Mouse (Mus musculus) C2C12 (cell line): ENCODE measurements around the gene Wap. TPM values are rescaled to one million over a fixed set of nuclear protein-coding genes. Genes with fewer than 3 reads are reported as not detected.

ENCODE experiments used
- H3K27me3 ChIP-seq: one replicate; pipeline ENCODE4 v1.6.1; 2011; ENCODE audit not compliant: control insufficient read depth, insufficient read depth, insufficient read length
- H3K36me3 ChIP-seq: one replicate; pipeline ENCODE4 v1.6.1; 2011; ENCODE audit not compliant: control insufficient read depth, insufficient read depth
- H3K4me3 ChIP-seq: one replicate; pipeline ENCODE4 v1.5.1; 2011; ENCODE audit warnings: mild to moderate bottlenecking, control low read depth; ENCODE audit not compliant: poor library complexity, insufficient read depth, severe bottlenecking
- H3K79me2 ChIP-seq: one replicate; pipeline ENCODE4 v1.6.1; 2011; ENCODE audit not compliant: control insufficient read depth, insufficient read depth
- H3K79me3 ChIP-seq: one replicate; pipeline ENCODE4 v1.6.1; 2011; ENCODE audit warnings: low read depth, control low read depth
- H3ac ChIP-seq: one replicate; pipeline ENCODE3; 2011; ENCODE audit warnings: low read depth; ENCODE audit not compliant: control insufficient read depth, insufficient read length
- CEBPB ChIP-seq: IDR thresholded peaks from one replicate; pipeline ENCODE4 v1.6.1; 2011; ENCODE audit warnings: low read depth, mild to moderate bottlenecking, control low read depth, moderate library complexity
- CTCF ChIP-seq: IDR thresholded peaks from one replicate; pipeline ENCODE4 v1.5.1; 2011; ENCODE audit not compliant: control insufficient read depth, insufficient read depth, insufficient read length
- FOSL1 ChIP-seq: IDR thresholded peaks from one replicate; pipeline ENCODE4 v1.8.0; 2011; ENCODE audit warnings: mild to moderate bottlenecking, low read length; ENCODE audit not compliant: poor library complexity, insufficient read depth, severe bottlenecking
- MAX ChIP-seq: IDR thresholded peaks from one replicate; pipeline ENCODE4 v1.6.1; 2011; ENCODE audit warnings: mild to moderate bottlenecking, control low read depth
- MYOD1 ChIP-seq: IDR thresholded peaks from one replicate; pipeline ENCODE4 v1.6.1; 2011; ENCODE audit warnings: low read depth; ENCODE audit not compliant: control insufficient read depth, insufficient read length
- MYOG ChIP-seq: IDR thresholded peaks from one replicate; pipeline ENCODE4 v1.6.1; 2011; ENCODE audit not compliant: control insufficient read depth, insufficient read length; ENCODE audit errors: extremely low read depth
- USF1 ChIP-seq: IDR thresholded peaks from one replicate; pipeline ENCODE4 v1.6.1; 2011; ENCODE audit warnings: low read depth, mild to moderate bottlenecking, control low read depth, moderate library complexity
- polyA plus RNA-seq: library from polyadenylated mRNA; unstranded; fragments of >200 nt; fragmentation: generic; extraction: Trizol; gene quantifications from one replicate; pipeline ENCODE4 v1.2.1, GENCODE M21; 2012; ENCODE audit warnings: missing spikeins

Gene Wap
- polyA plus RNA-seq, 1 experiment = not detected

DNA sequence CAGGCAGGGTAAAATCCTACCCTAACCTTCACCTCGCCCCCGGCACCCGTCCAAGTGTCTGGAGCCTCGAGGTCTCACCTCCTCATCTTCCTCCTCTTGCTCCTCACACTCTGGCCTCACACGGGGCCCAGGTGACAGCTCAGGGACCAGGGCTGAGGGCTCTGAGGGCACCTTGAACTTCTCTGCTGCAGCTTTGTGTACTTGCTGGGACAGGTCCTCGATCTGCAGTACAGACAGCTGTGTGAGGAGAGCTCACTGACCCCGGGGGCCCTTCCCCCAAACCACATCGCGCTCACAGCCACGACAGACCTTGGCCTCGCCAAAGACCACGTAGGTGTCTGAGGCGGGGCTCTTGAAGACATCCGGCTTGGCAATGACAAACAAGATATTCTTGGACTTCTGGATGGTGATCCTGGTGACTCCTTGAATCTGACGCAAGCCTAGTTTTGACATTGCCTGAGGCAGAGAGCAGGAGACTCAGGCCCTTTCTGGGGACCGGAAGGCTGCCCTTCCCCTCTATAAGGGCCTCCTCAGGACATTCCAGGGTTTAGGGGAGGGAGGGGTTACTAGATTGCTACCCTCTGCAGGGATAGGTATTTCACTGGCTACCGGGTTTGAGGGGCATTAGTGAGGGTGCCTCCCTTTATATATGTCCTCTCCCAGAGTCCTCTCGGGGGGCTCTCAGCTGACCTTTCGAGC lies 40.1 kb downstream of the Wap start:
- Histone ChIP-seq H3K27me3 (no peaks in the 10 kb centered on the region), H3K79me3 (no peaks in the 10 kb centered on the region), H3K36me3 (peaks cover 39% of the 10 kb centered on the region), H3K4me3 (no peak overlapping the region), H3K79me2 (no peaks in the 10 kb centered on the region), H3ac (no peak overlapping the region)
- TF ChIP-seq MYOG (no peak), CEBPB (no peak), FOSL1 (no peak), MYOD1 (no peak), CTCF (no peak), MAX (no peak), USF1 (no peak)

DNA sequence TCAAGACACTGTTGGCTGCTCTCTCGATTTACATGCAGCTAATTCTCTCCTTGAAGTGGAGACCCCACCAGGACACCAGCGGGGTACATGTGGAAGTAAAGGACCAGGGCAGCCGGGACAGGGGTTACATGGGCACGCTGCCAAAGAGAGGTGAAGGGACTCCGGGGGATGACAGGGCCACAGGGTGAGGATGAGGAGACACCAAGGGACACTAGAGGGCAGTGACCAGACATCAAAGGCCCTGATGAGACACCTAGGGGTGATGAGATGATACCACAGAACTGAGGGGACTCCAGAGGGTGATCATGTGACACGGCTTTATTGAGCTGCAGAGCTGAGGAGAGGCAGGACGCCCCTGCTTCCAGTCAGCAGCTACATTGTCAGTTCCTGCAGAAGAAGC lies 40.9 kb downstream of the Wap start:
- no peaks in the 10 kb centered on the region for H3K27me3 ChIP-seq
- H3K4me3 ChIP-seq = no peak overlapping the region
- H3K79me2 ChIP-seq = no peaks in the 10 kb centered on the region
- H3ac ChIP-seq = no peak overlapping the region
- no peaks in the 10 kb centered on the region for H3K79me3 ChIP-seq
- TF ChIP-seq FOSL1 (no peak), USF1 (peak; percentile 25)
- H3K36me3 ChIP-seq = peaks cover 46% of the 10 kb centered on the region

DNA sequence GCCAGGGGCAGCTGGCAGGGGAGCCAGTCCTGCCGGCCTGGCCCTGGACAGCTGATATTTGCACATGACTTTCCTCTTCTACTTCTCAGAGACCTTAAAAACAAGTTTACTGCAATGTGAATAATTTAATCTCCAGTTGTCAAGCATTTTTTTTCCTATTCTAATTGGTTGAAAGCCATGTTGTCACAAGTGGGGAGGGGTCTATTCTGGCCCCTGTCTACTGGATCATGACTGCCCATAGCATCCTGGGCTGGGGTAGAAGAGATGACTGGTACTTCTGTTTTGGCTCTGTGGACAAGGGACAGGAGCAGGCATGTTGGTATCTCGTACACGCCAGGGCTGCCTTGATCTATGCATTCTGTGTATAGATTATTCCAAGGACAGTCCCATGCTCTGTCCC lies 41.8 kb downstream of the Wap start:
- no peaks in the 10 kb centered on the region for H3K79me2 ChIP-seq
- no peak overlapping the region for H3K4me3 ChIP-seq
- H3ac ChIP-seq = no peak overlapping the region
- H3K27me3 ChIP-seq = no peaks in the 10 kb centered on the region
- TF ChIP-seq CTCF = no peak
- TF ChIP-seq CEBPB = no peak
- no peak for TF ChIP-seq USF1
- TF ChIP-seq MAX = no peak
- H3K36me3 ChIP-seq = peaks cover 54% of the 10 kb centered on the region
- no peaks in the 10 kb centered on the region for H3K79me3 ChIP-seq

DNA sequence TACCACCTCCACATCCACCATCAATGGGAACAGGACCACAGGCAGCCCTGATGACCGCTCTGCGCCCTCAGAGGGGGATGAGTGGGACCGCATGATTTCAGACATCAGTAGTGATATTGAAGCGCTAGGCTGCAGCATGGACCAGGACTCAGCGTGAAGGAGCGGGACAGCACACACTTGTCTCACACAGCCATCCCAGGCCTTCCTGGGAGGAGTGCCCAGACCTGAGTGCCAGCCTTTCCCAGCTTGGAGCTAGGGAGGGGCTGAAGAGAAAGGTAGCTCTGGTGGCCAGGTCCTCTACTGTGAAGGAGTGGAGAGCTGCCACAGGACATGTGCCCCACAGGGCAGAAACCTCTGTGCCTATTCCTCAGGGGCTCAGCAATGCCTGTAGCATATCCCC lies 42.2 kb downstream of the Wap start:
- H3ac ChIP-seq = no peak overlapping the region
- TF ChIP-seq MAX = no peak
- TF ChIP-seq CEBPB = no peak
- TF ChIP-seq CTCF = no peak
- TF ChIP-seq USF1 = no peak
- no peak for TF ChIP-seq FOSL1
- TF ChIP-seq MYOD1 = no peak
- no peak for TF ChIP-seq MYOG
- no peak overlapping the region for H3K4me3 ChIP-seq
- no peaks in the 10 kb centered on the region for H3K79me3 ChIP-seq
- peaks cover 56% of the 10 kb centered on the region for H3K36me3 ChIP-seq
- no peaks in the 10 kb centered on the region for H3K27me3 ChIP-seq
- no peaks in the 10 kb centered on the region for H3K79me2 ChIP-seq

DNA sequence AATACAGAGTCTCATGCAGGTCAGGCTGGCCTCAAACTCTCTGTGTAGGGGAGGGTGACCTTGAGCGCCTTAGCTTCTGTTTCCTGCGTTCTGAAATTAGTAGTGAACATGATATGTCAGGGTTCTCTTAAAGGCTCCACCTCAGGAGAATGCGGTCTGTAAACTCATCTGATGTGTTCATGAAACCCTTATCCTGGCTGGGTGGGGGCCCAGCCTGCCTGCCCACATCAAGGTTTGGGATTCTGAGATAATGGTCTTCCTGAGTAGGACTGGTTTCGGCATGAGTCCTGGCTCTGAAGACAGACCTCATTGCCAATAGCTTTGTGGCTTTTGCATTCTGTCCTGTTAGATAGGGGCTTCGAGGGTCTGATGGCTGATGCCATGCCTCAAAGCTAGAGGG lies 43.1 kb downstream of the Wap start:
- no peak overlapping the region for H3K4me3 ChIP-seq
- no peaks in the 10 kb centered on the region for H3K79me3 ChIP-seq
- H3K79me2 ChIP-seq = no peaks in the 10 kb centered on the region
- peaks cover 64% of the 10 kb centered on the region for H3K36me3 ChIP-seq
- TF ChIP-seq MYOD1 (no peak), USF1 (no peak), FOSL1 (no peak), CTCF (no peak), CEBPB (no peak), MYOG (no peak), MAX (no peak)
- no peak overlapping the region for H3ac ChIP-seq
- H3K27me3 ChIP-seq = no peaks in the 10 kb centered on the region

DNA sequence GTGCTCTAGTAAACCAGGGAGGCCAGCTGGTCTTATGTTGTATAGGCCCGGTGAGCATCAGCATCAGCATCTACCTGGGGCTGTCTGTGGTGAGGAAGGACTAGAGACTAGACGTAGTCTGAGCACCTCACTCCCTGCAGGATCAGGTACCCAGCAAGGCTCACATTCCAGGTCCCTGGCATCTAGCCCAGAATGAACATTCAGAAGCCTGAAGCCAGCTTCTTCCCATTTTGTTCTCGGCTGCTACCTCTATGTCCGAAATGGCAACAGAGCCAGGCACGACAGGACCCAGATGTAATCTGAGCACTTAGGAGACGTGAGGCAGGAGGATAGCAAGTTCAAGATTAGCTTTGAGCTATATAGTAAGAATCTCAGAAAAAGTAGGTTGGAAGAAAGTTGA lies 43.6 kb downstream of the Wap start:
- Histone ChIP-seq H3K79me2 (no peaks in the 10 kb centered on the region), H3K36me3 (peaks cover 68% of the 10 kb centered on the region), H3K4me3 (no peak overlapping the region), H3K79me3 (no peaks in the 10 kb centered on the region), H3K27me3 (no peaks in the 10 kb centered on the region), H3ac (no peak overlapping the region)
- TF ChIP-seq CEBPB (no peak), MYOG (no peak), USF1 (no peak), MYOD1 (no peak), FOSL1 (no peak), MAX (no peak), CTCF (no peak)
